Mouse (Mus musculus): Measurements from ENCODE around the gene Hira.

Gene Hira

DNA sequence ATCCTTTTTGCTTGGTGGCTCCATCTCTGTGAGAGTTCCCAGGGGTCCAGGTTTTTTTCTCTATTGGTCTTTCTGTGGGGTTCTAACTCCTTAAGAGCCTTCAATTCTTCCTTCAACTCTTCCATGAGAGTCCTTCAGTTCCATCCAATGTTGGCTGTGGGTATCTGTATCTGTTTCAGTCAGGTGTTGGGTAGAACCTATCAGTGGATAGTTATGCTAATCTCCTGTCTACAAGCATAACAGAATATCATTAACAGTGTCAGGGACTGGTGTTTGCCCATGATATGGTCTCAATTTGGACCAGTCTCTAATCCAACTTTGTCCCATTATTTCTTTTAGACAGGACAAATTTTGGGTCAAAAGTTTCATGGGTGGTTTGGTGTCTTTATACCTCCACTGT is 137.8 kb downstream of the Hira start:
- TF ChIP-seq POU5F1 (IDR thresholded peaks at IDR 0.05; ENCODE audit: borderline replicate concordance, low read length) (no peak), NANOG (IDR thresholded peaks at IDR 0.05; ENCODE audit: borderline replicate concordance, low read length) (no peak), CTCF (conservative IDR thresholded peaks at IDR 0.05; ENCODE audit: low read length) (no peak)
- no peaks in the 10 kb centered on the region for H3K27me3 ChIP-seq (ENCODE audit: insufficient read depth, low read length)
- no peaks in the 10 kb centered on the region for H3K9me3 ChIP-seq (ENCODE audit: low read length)
- no peaks in the 10 kb centered on the region for H3K4me1 ChIP-seq (replicated peaks; ENCODE audit: low read depth, low read length)
- no peaks in the 10 kb centered on the region for H3K36me3 ChIP-seq (ENCODE audit: insufficient read depth, low read length)
- no peak overlapping the region for H3K4me3 ChIP-seq (replicated peaks; ENCODE audit: low read length)

Measured in E14TG2a.4 (cell line).